In the genomic region with DNA sequence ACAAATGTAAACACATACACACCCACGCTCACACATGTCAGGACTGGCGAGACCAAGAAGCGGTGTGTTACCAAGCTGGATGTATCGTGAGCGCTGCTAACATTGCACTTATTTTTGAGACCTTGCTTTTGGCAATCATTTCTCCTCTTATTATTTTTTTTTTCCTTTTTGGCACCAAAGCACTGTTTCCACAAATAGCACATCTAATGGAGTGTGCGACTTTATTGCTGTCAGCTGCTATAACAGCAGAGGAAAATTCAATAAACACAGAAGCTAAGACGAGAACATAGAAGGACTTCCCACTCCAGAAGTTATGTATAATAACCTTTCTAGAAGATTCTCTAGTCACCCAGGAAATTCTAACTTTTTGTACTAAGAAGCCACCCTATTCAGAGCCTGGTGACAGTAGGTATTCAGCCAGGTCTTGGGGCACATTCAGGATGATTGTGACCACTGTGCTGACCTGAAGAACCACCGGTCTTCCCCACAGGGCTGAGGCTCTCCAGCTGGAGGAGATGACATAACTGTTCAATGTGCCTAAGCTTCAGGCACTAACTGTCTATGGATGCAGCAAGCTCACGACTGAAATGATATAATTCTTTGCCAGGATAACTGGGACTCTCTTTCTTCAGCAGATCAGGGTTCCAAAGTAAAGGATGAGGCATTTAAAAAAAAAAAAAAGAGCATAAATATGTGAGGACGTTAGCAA, we compare ENCODE assay signal across 23 mouse cellular contexts.
A peak's percentile ranks its signal among the peaks of the same experiment; 100 is the strongest.
DNase-seq lines count a peak whose midpoint lies in the region; ATAC-seq lines count a peak whose summit lies in the region.
"Had no signal": no experiment of that assay in that cellular context is flagged by ENCODE, and none has a peak within 500 bp of the region (broad histone marks: within the 10 kb centered on the region; RNA-seq: fewer than 3 reads in every experiment).

No protein-coding gene starts in this region.

- H3K4me2 ChIP-seq in lung, embryonic 15.5 days = peak overlapping the region; percentile 11; the same call in 1 of the 2 replicates
- H3K4me2 ChIP-seq: embryonic facial prominence, embryonic 12.5 days; forebrain, embryonic 12.5 days; heart, embryonic 13.5 days; hindbrain, embryonic 12.5 days had no signal

- WGBS in lung, embryonic 15.5 days = 43% methylated on average over 10 of the region's 10 CpGs

- ATAC-seq in lung, embryonic 15.5 days (ENCODE audit: borderline replicate concordance, extremely low read depth, low FRiP score, low TSS enrichment) = peak; percentile 64; the same call in 1 of the 2 replicates
- ATAC-seq: hindbrain, embryonic 16.5 days had no signal

- no peak overlapping the region for H3K9ac ChIP-seq in lung, embryonic 15.5 days
- H3K9ac ChIP-seq: embryonic facial prominence, embryonic 12.5 days; forebrain, embryonic 12.5 days; heart, embryonic 13.5 days; hindbrain, embryonic 12.5 days had no signal

- H3K27ac ChIP-seq in lung, embryonic 15.5 days = peak overlapping the region; percentile 86
- H3K27ac ChIP-seq: embryonic facial prominence, embryonic 12.5 days; forebrain, embryonic 12.5 days; gastrocnemius, adult 2 months; heart, embryonic 13.5 days; hindbrain, embryonic 12.5 days had no signal

- H3K9me3 ChIP-seq in lung, embryonic 15.5 days = no peaks in the 10 kb centered on the region
- H3K9me3 ChIP-seq: embryonic facial prominence, embryonic 12.5 days; forebrain, embryonic 12.5 days; heart, embryonic 13.5 days; hindbrain, embryonic 12.5 days had no signal

- no peaks in the 10 kb centered on the region for H3K27me3 ChIP-seq in lung, embryonic 15.5 days
- H3K27me3 ChIP-seq: CH12.LX; embryonic facial prominence, embryonic 12.5 days; heart, embryonic 13.5 days; hindbrain, embryonic 12.5 days had no signal

- peak; percentile 19 for DNase-seq in heart, adult 8-10 months (ENCODE audit: low spot score)
- no peak for DNase-seq in heart, postnatal 14 days
- no peak for DNase-seq in lung, postnatal 4 days
- peak; percentile 23 for DNase-seq in adipocyte (ENCODE audit: low spot score)
- peak; percentile 26 for DNase-seq in lung, postnatal 10 days
- DNase-seq in left cerebral cortex, adult 11 months (ENCODE audit: low spot score) = no peak
- DNase-seq in MN1 (ENCODE audit: low spot score) = no peak
- DNase-seq: adrenal gland, adult 8-10 months; adrenal gland, postnatal 36 days; cerebellum, adult 11 months; cerebellum, adult 8-10 months; cerebellum, postnatal 14 days; embryo, embryonic 11 days; gastrocnemius, adult 2 months; gastrocnemius, postnatal 25 days; heart, postnatal 4 days had no signal

- H3K36me3 ChIP-seq in lung, embryonic 15.5 days = no peaks in the 10 kb centered on the region
- H3K36me3 ChIP-seq: embryonic facial prominence, embryonic 12.5 days; forebrain, embryonic 12.5 days; heart, embryonic 13.5 days; hindbrain, embryonic 12.5 days had no signal

- peaks cover 23% of the 10 kb centered on the region for H3K4me1 ChIP-seq in lung, embryonic 15.5 days
- H3K4me1 ChIP-seq: embryonic facial prominence, embryonic 12.5 days; forebrain, embryonic 12.5 days; hindbrain, embryonic 12.5 days had no signal

- intact Hi-C loops in heart, postnatal 14 days (cut with DNase I) = no loop called here

- H3K4me3 ChIP-seq in lung, embryonic 15.5 days = no peak overlapping the region
- H3K4me3 ChIP-seq: embryonic facial prominence, embryonic 12.5 days; forebrain, embryonic 12.5 days; gastrocnemius, adult 2 months; heart, embryonic 13.5 days; hindbrain, embryonic 12.5 days had no signal

Comparison
In these comparisons a context has a peak if more than half of its experiments do, and no peak if none do; other contexts are left out.
1. DNase-seq: peak in heart, adult 8-10 months (single experiment), adipocyte (single experiment) and lung, postnatal 10 days (single experiment); none in heart, postnatal 14 days (0 of 2), lung, postnatal 4 days (0 of 2), left cerebral cortex, adult 11 months (single experiment) and MN1 (single experiment).